Mouse (Mus musculus) liver, embryonic 15.5 days (tissue): ENCODE measurements at regions not wholly inside any gene's neighbourhood (a gene's known extent, or its start where the extent isn't known, plus 50 kb on each side); places are given as distances from the start of the nearest gene placed in this dataset.

Source experiments
- ATAC-seq: fragments of 200-750 bp; cut with Nextera tagmentation; 2 replicates; pipeline ENCODE4 v1.8.0; 2017; ENCODE audit warnings: moderate number of reproducible peaks, mild to moderate bottlenecking, moderate library complexity; ENCODE audit not compliant: insufficient read depth
- H3K27ac ChIP-seq: fragments of 300-500 bp; sonication (generic); replicated peaks from 2 replicates; pipeline ENCODE4 v1.5.1; 2015; ENCODE audit warnings: mild to moderate bottlenecking, inconsistent platforms
- H3K27me3 ChIP-seq: fragments of 300-500 bp; sonication (generic); 2 replicates; pipeline ENCODE4 v1.6.1; 2015; ENCODE audit warnings: mild to moderate bottlenecking, inconsistent platforms
- H3K36me3 ChIP-seq: fragments of 300-500 bp; sonication (generic); replicated peaks from 2 replicates; pipeline ENCODE4 v1.6.1; 2015; ENCODE audit warnings: moderate library complexity, mild to moderate bottlenecking, inconsistent platforms
- H3K4me1 ChIP-seq: fragments of 300-500 bp; sonication (generic); replicated peaks from 2 replicates; pipeline ENCODE4 v1.6.1; 2015; ENCODE audit warnings: inconsistent platforms
- H3K4me2 ChIP-seq: fragments of 300-500 bp; sonication (generic); 2 replicates; pipeline ENCODE4 v1.6.1; 2015; ENCODE audit warnings: moderate library complexity, mild to moderate bottlenecking, inconsistent platforms
- H3K4me3 ChIP-seq: fragments of 300-500 bp; sonication (generic); replicated peaks from 2 replicates; pipeline ENCODE4 v1.5.1; 2015; ENCODE audit warnings: mild to moderate bottlenecking, inconsistent platforms
- H3K9ac ChIP-seq: fragments of 300-500 bp; sonication (generic); 2 replicates; pipeline ENCODE4 v1.6.1; 2015; ENCODE audit warnings: moderate library complexity, mild to moderate bottlenecking, inconsistent platforms
- H3K9me3 ChIP-seq: fragments of 300-500 bp; sonication (generic); replicated peaks from 2 replicates; pipeline ENCODE4 v1.6.1; 2016; ENCODE audit warnings: inconsistent platforms
- WGBS: fragments of 180-500 bp; shearing (Covaris S2); methylation state at CpG from one replicate; pipeline ENCODE4 v1.1.7; 2015; ENCODE audit warnings: mixed read lengths; ENCODE audit not compliant: insufficient replicate concordance; 5-methylcytosine and 5-hydroxymethylcytosine counted together

DNA sequence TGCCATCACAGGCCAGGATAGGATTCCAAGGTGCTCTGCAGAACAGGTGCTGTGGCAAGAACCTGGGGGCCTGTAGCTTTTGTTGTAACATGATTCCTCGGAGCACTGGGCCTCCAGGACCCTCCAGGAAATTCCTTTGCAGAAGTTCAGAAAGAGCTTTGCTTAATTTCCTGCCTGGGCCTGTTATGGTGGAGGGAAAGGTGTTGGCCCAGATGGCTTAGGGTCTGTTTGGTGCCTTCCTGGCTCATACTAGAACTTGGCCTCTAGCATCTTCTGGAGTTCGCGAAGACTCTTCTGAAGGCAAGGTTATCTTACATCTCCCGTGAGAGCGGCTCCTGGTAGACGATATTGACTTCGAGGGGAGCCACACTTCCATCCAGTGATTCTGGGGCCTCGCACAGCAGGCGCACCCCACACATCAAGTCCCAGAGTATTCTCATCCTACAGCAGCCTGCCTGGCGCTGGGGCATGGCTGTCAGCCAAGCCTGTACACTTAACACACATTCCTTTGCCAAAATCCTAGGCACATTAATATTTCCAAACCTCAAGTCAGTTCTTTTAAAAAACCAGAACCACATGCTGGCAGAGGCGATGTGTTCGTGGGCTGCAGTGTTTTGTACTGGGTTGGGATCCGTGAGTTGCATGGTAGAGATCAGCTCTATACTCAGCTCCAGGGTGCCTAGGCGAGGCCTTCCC, 54.5 kb upstream of the Cxcl14 start:
- Histone ChIP-seq H3K27ac (no peak overlapping the region), H3K4me3 (no peak overlapping the region), H3K4me1 (peaks cover 4% of the 10 kb centered on the region; the same call in 1 of the 2 replicates), H3K4me2 (no peak overlapping the region), H3K9ac (no peak overlapping the region), H3K36me3 (no peaks in the 10 kb centered on the region), H3K27me3 (no peaks in the 10 kb centered on the region), H3K9me3 (no peaks in the 10 kb centered on the region)
- ATAC-seq = no peak
- 69% methylated on average over 14 of the region's 14 CpGs for WGBS

DNA sequence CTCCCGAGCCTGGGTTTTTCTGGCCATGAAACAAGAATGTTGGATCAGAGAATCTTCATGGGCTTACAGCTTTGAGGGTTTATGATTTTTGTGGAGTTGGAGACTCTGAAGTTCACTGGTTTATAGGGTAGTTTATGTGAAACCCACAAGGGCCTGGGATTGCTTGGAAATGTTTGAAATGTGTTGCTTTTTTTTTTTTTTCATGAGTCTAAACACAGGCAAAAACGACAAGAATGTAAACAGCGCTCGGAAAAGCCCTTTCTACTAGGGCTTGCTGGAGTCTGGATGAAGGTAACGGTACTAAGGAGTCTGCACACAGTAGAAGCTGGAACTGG, 55.0 kb upstream of the Cxcl14 start:
- Histone ChIP-seq H3K4me3 (no peak overlapping the region), H3K27me3 (no peaks in the 10 kb centered on the region), H3K4me1 (peaks cover 4% of the 10 kb centered on the region; the same call in 1 of the 2 replicates), H3K27ac (no peak overlapping the region), H3K36me3 (no peaks in the 10 kb centered on the region), H3K4me2 (no peak overlapping the region), H3K9ac (no peak overlapping the region), H3K9me3 (no peaks in the 10 kb centered on the region)
- 63% methylated on average over 5 of the region's 5 CpGs for WGBS
- no peak for ATAC-seq

DNA sequence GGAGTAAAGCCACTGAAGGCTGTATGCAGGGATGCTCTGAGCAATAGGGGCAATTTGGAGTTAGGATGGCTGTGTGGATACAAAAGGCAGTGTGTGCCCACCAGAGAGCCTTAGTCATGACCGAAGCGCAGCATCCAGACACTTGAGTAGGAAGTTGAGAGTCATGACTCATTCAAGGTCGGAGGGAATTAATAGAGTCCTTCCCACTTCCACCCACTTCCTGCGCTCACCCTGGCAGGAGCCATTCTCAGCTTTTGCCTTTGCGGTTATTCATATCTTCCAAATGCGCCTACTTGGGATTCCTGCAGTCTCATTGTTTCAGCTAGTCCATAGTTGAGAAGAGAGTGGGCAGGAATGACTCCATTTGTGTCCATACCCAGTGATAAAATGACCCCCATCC, 56.1 kb upstream of the Cxcl14 start:
- no peaks in the 10 kb centered on the region for H3K36me3 ChIP-seq
- no peak for ATAC-seq
- H3K9me3 ChIP-seq = no peaks in the 10 kb centered on the region
- peaks cover 4% of the 10 kb centered on the region; the same call in 1 of the 2 replicates for H3K4me1 ChIP-seq
- 54% methylated on average over 6 of the region's 6 CpGs for WGBS
- no peak overlapping the region for H3K4me2 ChIP-seq
- no peak overlapping the region for H3K27ac ChIP-seq
- no peaks in the 10 kb centered on the region for H3K27me3 ChIP-seq
- H3K4me3 ChIP-seq = no peak overlapping the region
- no peak overlapping the region for H3K9ac ChIP-seq

DNA sequence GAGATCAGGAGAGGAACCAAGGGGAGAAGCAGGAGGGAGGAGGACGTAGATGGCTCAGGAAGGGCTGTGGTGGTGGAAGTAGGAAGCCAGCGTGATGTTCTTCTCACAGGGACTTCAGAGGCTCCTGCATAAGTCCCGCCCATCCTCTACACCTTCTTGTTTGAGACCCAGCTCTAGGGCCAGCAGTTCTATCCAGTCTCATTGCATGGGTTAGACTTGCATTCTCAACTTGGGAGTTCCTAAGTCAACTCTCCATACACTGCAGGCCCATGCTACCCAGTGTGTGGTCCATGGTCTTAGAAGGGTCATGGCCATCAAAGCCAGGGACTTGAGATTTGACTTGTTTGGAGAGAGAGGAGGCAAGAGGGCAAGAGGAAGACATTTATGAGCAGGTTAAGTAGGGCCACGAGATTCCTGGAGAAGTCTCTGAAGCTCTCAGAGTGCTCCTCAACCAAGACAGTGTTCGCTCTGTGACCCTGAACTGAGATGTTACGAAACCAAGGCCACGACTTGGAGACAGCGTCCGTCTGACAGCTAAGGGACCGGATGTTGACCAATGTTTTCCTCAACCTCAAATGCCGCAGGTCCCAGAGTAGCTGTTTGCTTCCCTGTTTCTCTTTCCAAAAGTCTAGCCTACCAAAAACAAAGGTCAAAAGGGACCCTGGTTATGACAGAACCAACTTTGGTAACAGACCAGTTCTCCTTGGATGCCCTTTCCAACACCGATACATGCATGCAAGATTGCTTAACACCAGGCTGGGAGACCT, 56.7 kb upstream of the Cxcl14 start:
- 60% methylated on average over 12 of the region's 12 CpGs for WGBS
- H3K9ac ChIP-seq = no peak overlapping the region
- H3K9me3 ChIP-seq = no peaks in the 10 kb centered on the region
- no peaks in the 10 kb centered on the region for H3K27me3 ChIP-seq
- H3K27ac ChIP-seq = no peak overlapping the region
- H3K4me3 ChIP-seq = no peak overlapping the region
- no peak overlapping the region for H3K4me2 ChIP-seq
- ATAC-seq = no peak
- no peaks in the 10 kb centered on the region for H3K36me3 ChIP-seq
- H3K4me1 ChIP-seq = peaks cover 4% of the 10 kb centered on the region; the same call in 1 of the 2 replicates

DNA sequence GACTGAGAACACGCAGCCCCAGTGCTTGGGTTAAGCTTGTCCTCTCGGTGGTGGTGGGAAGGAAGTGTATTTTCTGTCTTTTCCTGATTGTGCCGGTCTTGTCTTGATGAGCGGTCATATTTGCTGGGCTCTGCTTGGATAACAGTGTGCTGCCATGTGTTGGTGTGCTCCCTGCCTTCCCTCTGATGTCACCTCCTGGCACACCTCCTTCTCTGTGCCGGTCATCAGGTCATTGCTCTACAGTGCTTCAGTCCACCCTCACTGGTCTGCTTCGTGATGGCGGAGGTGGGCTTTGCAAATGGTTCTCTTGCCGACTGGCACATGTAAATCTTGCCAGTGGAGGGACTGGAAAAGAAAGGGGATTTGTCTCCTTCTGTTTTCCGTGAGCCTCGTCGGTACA, 57.6 kb upstream of the Cxcl14 start:
- Histone ChIP-seq H3K9me3 (no peaks in the 10 kb centered on the region), H3K27ac (no peak overlapping the region), H3K4me2 (no peak overlapping the region), H3K27me3 (no peaks in the 10 kb centered on the region), H3K36me3 (no peaks in the 10 kb centered on the region), H3K4me3 (no peak overlapping the region), H3K9ac (no peak overlapping the region), H3K4me1 (peaks cover 4% of the 10 kb centered on the region; the same call in 1 of the 2 replicates)
- WGBS = 66% methylated on average over 11 of the region's 11 CpGs
- no peak for ATAC-seq

DNA sequence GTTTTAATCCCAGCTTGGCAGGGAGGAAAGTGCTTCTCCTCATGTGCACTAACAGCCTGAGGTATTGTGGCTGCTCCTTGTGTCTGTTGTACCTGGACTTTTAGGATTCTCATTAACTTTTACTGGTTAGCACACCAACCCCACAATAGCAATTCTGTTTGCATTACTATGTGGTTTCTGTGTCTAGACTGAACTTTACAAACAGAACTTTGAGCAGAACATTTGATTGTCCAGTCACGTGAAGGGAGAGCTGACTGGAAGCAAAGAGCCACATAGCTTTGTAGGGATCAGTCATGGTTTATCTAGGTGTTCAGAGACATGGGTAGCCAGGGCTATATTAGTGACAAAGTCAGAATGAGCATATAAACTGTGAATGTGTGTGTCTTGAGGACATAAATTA, 58.3 kb upstream of the Cxcl14 start:
- Histone ChIP-seq H3K4me1 (peaks cover 4% of the 10 kb centered on the region; the same call in 1 of the 2 replicates), H3K27me3 (no peaks in the 10 kb centered on the region), H3K4me3 (no peak overlapping the region), H3K9me3 (no peaks in the 10 kb centered on the region), H3K27ac (no peak overlapping the region), H3K4me2 (no peak overlapping the region), H3K36me3 (no peaks in the 10 kb centered on the region), H3K9ac (no peak overlapping the region)
- 57% methylated on average over 1 of the region's 1 CpGs for WGBS
- no peak for ATAC-seq

DNA sequence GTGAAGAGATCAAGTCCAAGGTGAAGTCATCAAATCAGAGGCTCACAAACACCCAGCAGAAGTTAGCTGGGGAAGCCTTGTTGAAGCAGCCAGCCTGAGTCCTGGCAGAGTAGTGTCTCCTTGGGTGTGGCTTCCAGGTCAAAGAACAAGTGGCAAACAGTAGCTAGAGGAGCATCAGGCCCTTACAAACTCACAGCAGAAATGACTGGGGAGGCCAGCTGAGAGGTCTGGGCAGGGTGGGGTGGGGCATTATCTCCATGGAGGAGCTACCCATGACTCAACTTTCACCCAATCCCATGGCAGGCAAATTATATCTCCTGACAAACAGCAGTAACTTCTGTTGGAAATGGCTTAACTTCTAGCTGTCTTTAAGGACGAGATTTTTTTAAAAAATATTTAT, 60.6 kb upstream of the Cxcl14 start:
- WGBS = 24% methylated on average over 1 of the region's 1 CpGs
- Histone ChIP-seq H3K9me3 (no peaks in the 10 kb centered on the region), H3K27me3 (no peaks in the 10 kb centered on the region), H3K4me2 (0 out of 2 replicates have a peak overlapping the region, but pooled peaks have one; percentile 7), H3K9ac (no peak overlapping the region), H3K36me3 (no peaks in the 10 kb centered on the region), H3K4me1 (peaks cover 4% of the 10 kb centered on the region; the same call in 1 of the 2 replicates), H3K4me3 (no peak overlapping the region), H3K27ac (no peak overlapping the region)
- ATAC-seq = no peak

DNA sequence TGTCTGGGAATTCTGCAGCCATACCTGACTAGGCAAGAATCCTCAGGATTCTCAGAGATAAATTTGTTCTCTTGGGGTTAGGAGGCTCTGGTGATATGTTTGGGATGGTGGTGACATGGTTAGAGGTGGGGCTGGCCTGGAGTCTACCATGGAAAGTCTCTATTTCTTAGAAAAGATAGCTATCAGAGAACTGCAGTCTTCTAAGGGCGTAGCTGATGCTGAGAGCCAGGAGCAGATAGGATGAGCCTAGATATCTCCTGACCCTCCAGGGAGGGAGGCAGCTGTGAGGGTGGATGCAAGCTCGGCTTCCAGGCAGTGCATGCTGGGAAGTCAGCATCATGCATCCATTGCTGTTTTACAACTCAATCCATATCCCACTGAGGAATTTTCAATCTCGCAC, 61.6 kb upstream of the Cxcl14 start:
- H3K36me3 ChIP-seq = no peaks in the 10 kb centered on the region
- H3K4me1 ChIP-seq = no peaks in the 10 kb centered on the region; the same call in 1 of the 2 replicates
- H3K4me2 ChIP-seq = no peak overlapping the region
- ATAC-seq = no peak; the same call in 1 of the 2 replicates
- no peaks in the 10 kb centered on the region for H3K9me3 ChIP-seq
- 47% methylated on average over 3 of the region's 3 CpGs for WGBS
- H3K27me3 ChIP-seq = no peaks in the 10 kb centered on the region
- no peak overlapping the region for H3K4me3 ChIP-seq
- no peak overlapping the region for H3K27ac ChIP-seq
- no peak overlapping the region for H3K9ac ChIP-seq

DNA sequence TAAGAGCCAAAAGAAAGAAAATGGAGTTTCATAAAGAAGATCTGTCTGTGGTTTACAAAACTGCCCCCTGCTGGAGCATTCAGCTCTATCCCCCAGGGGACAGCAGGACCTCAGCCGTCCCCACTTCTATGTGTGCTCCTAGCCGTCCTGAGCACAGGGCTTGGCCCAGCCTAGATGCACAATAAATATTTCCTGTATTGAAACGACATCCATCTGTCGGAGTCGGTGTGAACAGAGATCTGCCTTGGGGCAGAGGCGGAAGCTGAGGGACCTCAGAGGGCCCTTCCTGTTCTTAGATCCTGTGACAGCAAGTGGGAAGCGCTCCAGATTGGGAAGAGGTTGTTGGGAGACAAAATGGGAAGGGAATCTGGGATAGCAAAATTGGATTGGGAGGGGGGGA, 62.5 kb upstream of the Cxcl14 start:
- Histone ChIP-seq H3K27ac (no peak overlapping the region), H3K4me3 (no peak overlapping the region), H3K4me2 (no peak overlapping the region), H3K4me1 (no peaks in the 10 kb centered on the region; the same call in 1 of the 2 replicates), H3K27me3 (no peaks in the 10 kb centered on the region), H3K9ac (no peak overlapping the region), H3K36me3 (no peaks in the 10 kb centered on the region), H3K9me3 (no peaks in the 10 kb centered on the region)
- no peak for ATAC-seq
- 53% methylated on average over 7 of the region's 7 CpGs for WGBS

DNA sequence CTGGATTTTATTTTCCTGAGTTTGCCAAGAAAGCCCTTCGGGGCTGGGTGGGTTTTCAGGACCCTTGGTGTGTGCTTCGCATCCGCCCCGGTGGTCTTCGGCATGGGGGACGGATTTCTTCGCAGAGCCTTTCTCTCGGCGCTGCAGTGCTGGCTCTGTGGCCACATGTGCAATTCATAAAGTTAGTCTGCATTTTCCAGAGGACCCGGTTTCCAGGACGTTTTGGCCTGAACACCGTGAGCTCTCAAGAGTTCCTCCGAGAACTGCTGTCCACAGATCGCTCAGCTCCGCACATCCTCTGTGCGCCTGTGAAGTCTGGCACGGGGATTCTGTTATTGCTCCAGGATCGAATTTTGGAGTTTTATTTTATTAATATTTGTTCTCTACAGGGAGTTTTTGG, 63.2 kb upstream of the Cxcl14 start:
- Histone ChIP-seq H3K9me3 (no peaks in the 10 kb centered on the region), H3K4me2 (no peak overlapping the region), H3K4me3 (no peak overlapping the region), H3K27ac (no peak overlapping the region), H3K36me3 (no peaks in the 10 kb centered on the region), H3K9ac (no peak overlapping the region), H3K27me3 (no peaks in the 10 kb centered on the region), H3K4me1 (no peaks in the 10 kb centered on the region)
- 78% methylated on average over 18 of the region's 18 CpGs for WGBS
- no peak for ATAC-seq

DNA sequence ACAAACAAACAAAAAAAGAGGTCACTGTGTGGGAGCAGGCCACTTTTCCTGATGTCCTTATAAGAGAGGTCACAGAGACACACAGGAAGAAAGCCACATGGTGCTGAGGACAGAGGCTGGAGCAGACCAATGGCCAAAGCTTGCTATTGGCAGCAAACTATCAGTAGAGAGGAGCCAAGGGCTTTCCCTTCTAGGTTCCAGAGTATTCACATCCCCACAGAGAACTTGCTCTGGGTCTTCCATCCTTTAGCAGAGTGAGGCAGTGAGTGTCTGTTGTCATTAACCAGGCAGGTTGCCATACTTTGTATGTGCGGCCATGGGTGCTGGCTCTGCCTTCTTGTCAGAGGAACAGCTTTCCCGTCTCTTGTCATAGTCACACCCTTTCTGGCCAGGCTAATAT, 64.5 kb upstream of the Cxcl14 start:
- no peak overlapping the region for H3K9ac ChIP-seq
- no peak for ATAC-seq
- no peaks in the 10 kb centered on the region for H3K36me3 ChIP-seq
- H3K27me3 ChIP-seq = no peaks in the 10 kb centered on the region
- H3K9me3 ChIP-seq = no peaks in the 10 kb centered on the region
- H3K4me1 ChIP-seq = no peaks in the 10 kb centered on the region
- no peak overlapping the region for H3K4me2 ChIP-seq
- H3K27ac ChIP-seq = no peak overlapping the region
- WGBS = 64% methylated on average over 2 of the region's 2 CpGs
- no peak overlapping the region for H3K4me3 ChIP-seq
